Mouse (Mus musculus): ENCODE data around the gene Slc39a11.

- TF ChIP-seq ZC3H11A (IDR thresholded peaks at IDR 0.05; ENCODE audit: low read depth, low read length) (no peak), POLR2A (IDR thresholded peaks at IDR 0.05; ENCODE audit: low read depth, low read length) (no peak), JUND (conservative IDR thresholded peaks at IDR 0.05; ENCODE audit: low read depth, low read length) (no peak), EP300 (IDR thresholded peaks at IDR 0.05; ENCODE audit: low read length) (no peak), HCFC1 (IDR thresholded peaks at IDR 0.05; ENCODE audit: low read depth, low read length) (no peak), GABPA (IDR thresholded peaks at IDR 0.05; ENCODE audit: insufficient replicate concordance, low read depth, low read length) (no peak), ZNF384 (IDR thresholded peaks at IDR 0.05; ENCODE audit: low read depth, low read length) (no peak), ETS1 (conservative IDR thresholded peaks at IDR 0.05; ENCODE audit: low read depth, low read length) (no peak)
Measured at GRCm38 (mm10) chr11:113458582-113459210, 191.2 kb downstream of the Slc39a11 start.

Data from CH12.LX (cell line).